Mouse (Mus musculus) left cerebral cortex, postnatal 14 days (tissue): ENCODE measurements around the gene Tmem214. TPM values are rescaled to one million over a fixed set of nuclear protein-coding genes. Genes with fewer than 3 reads are reported as not detected.

Experiments used
- DNase-seq, 2 experiments: peaks; one replicate each; pipeline ENCODE4 v3.0.0; 2021 to 2022; ENCODE audit warnings: low spot score in 2 of 2, mixed read lengths in 1 of 2
- intact Hi-C: fragments of 180-260 bp; cut with DNase I; formaldehyde crosslinking; loops from one replicate; pipeline ENCODE4 v1.15.1; 2025
- total RNA-seq, 2 experiments: library from RNA; stranded (reverse); gene quantifications; 2 replicates each; pipeline ENCODE4 v1.2.3; 2021

The Tmem214 gene
- total RNA-seq, 2 experiments from 2014 or later = 69.1 to 69.4 TPM

- no peak for DNase-seq
- intact Hi-C loops = no loop called here
These were observed 41.5 kb downstream of the Tmem214 start for GRCm38 (mm10) chr5:30909300-30909659.

GRCm38 (mm10) chr5:30909863-30910262 is 42.1 kb downstream of the Tmem214 start:
- no peak for DNase-seq
- intact Hi-C loops = loop anchor here (10.0 kb wide), 1 partner anchor 195 kb away; the partner anchor contains the start of gene Dpysl5

- DNase-seq = no peak
- intact Hi-C loops = loop anchor here (10.0 kb wide), 1 partner anchor 196 kb away; the partner anchor contains the start of gene Dpysl5
These were observed 42.7 kb downstream of the Tmem214 start for GRCm38 (mm10) chr5:30910481-30910880.

- intact Hi-C loops = loop anchor here (10.0 kb wide), 1 partner anchor 197 kb away; the partner anchor contains the start of gene Dpysl5
- no peak for DNase-seq
These were observed 44.3 kb downstream of the Tmem214 start for GRCm38 (mm10) chr5:30912156-30912555.

- intact Hi-C loops = loop anchor here (10.0 kb wide), 1 partner anchor 198 kb away; the partner anchor contains the start of gene Dpysl5
- no peak for DNase-seq
These were observed 45.4 kb downstream of the Tmem214 start, which contains the start of gene Emilin1 for GRCm38 (mm10) chr5:30913060-30913841. TSS of gene Emilin1 (plus strand) at chr5:30913402.

GRCm38 (mm10) chr5:30914101-30914635 is 46.4 kb downstream of the Tmem214 start:
- DNase-seq = no peak
- intact Hi-C loops = loop anchor here (10.0 kb wide), 1 partner anchor 199 kb away; the partner anchor contains the start of gene Dpysl5

- intact Hi-C loops = loop anchor here (5.0 to 10.0 kb wide), 2 partner anchors 108 to 200 kb away; partner anchors contain the start of gene Dpysl5
- no peak for DNase-seq
These were observed 47.0 kb downstream of the Tmem214 start for GRCm38 (mm10) chr5:30914849-30915248.

GRCm38 (mm10) chr5:30915456-30915855 is 47.6 kb downstream of the Tmem214 start:
- no peak for DNase-seq
- intact Hi-C loops = loop anchor here (5.0 to 10.0 kb wide), 2 partner anchors 108 to 201 kb away; partner anchors contain the start of gene Dpysl5

GRCm38 (mm10) chr5:30915974-30916433 is 48.2 kb downstream of the Tmem214 start:
- DNase-seq = peak; percentile 91 to 97
- intact Hi-C loops = loop anchor here (5.0 to 10.0 kb wide), 2 partner anchors 109 to 201 kb away; partner anchors contain the start of gene Dpysl5

GRCm38 (mm10) chr5:30916841-30917240 is 49.0 kb downstream of the Tmem214 start:
- DNase-seq = no peak
- intact Hi-C loops = loop anchor here (5.0 to 10.0 kb wide), 2 partner anchors 110 to 202 kb away; partner anchors contain the start of gene Dpysl5

- no peak for DNase-seq
- intact Hi-C loops = loop anchor here (5.0 to 10.0 kb wide), 2 partner anchors 110 to 203 kb away; partner anchors contain the start of gene Dpysl5
These were observed 49.5 kb downstream of the Tmem214 start for GRCm38 (mm10) chr5:30917348-30917747.

GRCm38 (mm10) chr5:30917891-30918670 is 50.3 kb downstream of the Tmem214 start:
- no peak for DNase-seq

GRCm38 (mm10) chr5:30918691-30919090 is 50.9 kb downstream of the Tmem214 start:
- intact Hi-C loops = loop anchor here (5.0 to 10.0 kb wide), 2 partner anchors 111 to 204 kb away; partner anchors contain the start of gene Dpysl5
- no peak for DNase-seq

More at GRCm38 (mm10) chr5:30917891-30918670, 50.3 kb downstream of the Tmem214 start:
- intact Hi-C loops = loop anchor here (5.0 to 10.0 kb wide), 2 partner anchors 111 to 203 kb away; partner anchors contain the start of gene Dpysl5

GRCm38 (mm10) chr5:30919831-30920614 is 52.2 kb downstream of the Tmem214 start:
- peak in 1 of 2 experiments; percentile 59 for DNase-seq
- intact Hi-C loops = loop anchor here (5.0 to 10.0 kb wide), 2 partner anchors 113 to 205 kb away; partner anchors contain the start of gene Dpysl5

GRCm38 (mm10) chr5:30920621-30921020 is 52.8 kb downstream of the Tmem214 start:
- intact Hi-C loops = no loop called here
- DNase-seq = no peak

- intact Hi-C loops = no loop called here
These were observed 53.6 kb downstream of the Tmem214 start, which contains the start of gene Khk for GRCm38 (mm10) chr5:30921256-30922033. TSS of gene Khk (plus strand) at chr5:30921431.

GRCm38 (mm10) chr5:30922581-30923041 is 54.8 kb downstream of the Tmem214 start:
- DNase-seq = no peak
- intact Hi-C loops = no loop called here

More at GRCm38 (mm10) chr5:30921256-30922033, 53.6 kb downstream of the Tmem214 start, which contains the start of gene Khk:
- DNase-seq = peak; percentile 87 to 91
